Mouse (Mus musculus) ES-E14 (cell line): Measurements from ENCODE around the gene Cyth3.

ENCODE experiments used
- CHD2 ChIP-seq: IDR thresholded peaks from 2 replicates; pipeline ENCODE4 v1.6.1; 2014; ENCODE audit warnings: mild to moderate bottlenecking, low read depth, low read length, inconsistent platforms
- HCFC1 ChIP-seq: IDR thresholded peaks from 2 replicates; pipeline ENCODE4 v1.6.1; 2012; ENCODE audit warnings: low read length, inconsistent platforms, borderline replicate concordance; ENCODE audit not compliant: insufficient read depth
- MAFK ChIP-seq: IDR thresholded peaks from 2 replicates; pipeline ENCODE4 v1.6.1; 2014; ENCODE audit warnings: mild to moderate bottlenecking, low read depth, low read length, inconsistent platforms; ENCODE audit not compliant: insufficient read depth
- ZC3H11A ChIP-seq: IDR thresholded peaks from 2 replicates; pipeline ENCODE4 v1.6.1; 2012; ENCODE audit warnings: low read depth, mild to moderate bottlenecking, inconsistent platforms, low read length, borderline replicate concordance
- ZNF384 ChIP-seq: IDR thresholded peaks from 2 replicates; pipeline ENCODE4 v1.6.1; 2012; ENCODE audit warnings: low read depth, low read length, inconsistent platforms

DNA sequence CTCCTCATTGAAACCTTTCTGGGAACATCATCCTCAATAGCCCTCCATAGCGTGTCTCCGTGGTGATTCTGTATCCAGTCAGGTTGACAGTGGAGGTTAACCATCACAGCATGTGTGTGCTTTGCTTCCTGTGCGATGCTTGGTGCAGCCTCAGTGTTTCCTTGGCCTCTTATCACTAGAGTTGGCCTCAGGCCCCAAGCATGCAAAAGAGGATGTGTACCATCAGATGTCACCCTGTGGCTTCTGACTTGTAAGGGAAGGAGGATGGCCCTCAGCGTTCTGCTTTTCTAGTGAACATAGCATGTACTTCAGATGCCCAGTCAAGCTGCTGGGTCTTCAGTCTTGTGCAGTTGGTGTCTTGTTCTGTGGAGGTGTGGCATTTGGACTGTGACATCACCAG, 76.2 kb downstream of the Cyth3 start:
- TF ChIP-seq MAFK: no peak
- no peak for TF ChIP-seq ZNF384
- no peak for TF ChIP-seq CHD2
- no peak for TF ChIP-seq ZC3H11A
- TF ChIP-seq HCFC1: no peak
